Mouse (Mus musculus): Measurements from ENCODE around the gene Abcc2. TPM values are rescaled to one million over a fixed set of nuclear protein-coding genes. Genes with fewer than 3 reads are reported as not detected.

The Abcc2 gene
- total RNA-seq, 2 experiments from 2014 or later, result 0.05 to 0.52 TPM

GRCm38 (mm10) chr19:43887725-43888124 is 105.7 kb downstream of the Abcc2 start:
- no peak for DNase-seq (ENCODE audit: extremely low spot score in 1 of 2, low spot score in 1 of 2)

Other genes starting within 250 kb of the Abcc2 start
- gene Nkx2-3, start 169.9 kb upstream of the Abcc2 start, total RNA-seq (2021), result not detected
- gene Slc25a28, start 107.3 kb upstream of the Abcc2 start, total RNA-seq (2021), result 10 to 100 TPM; 38.4 to 44.5 TPM
- 10 to 100 TPM; 18.3 to 21.5 TPM for gene Entpd7, start 92.5 kb upstream of the Abcc2 start, total RNA-seq (2021)
- 1 to 10 TPM; 6.0 to 7.1 TPM for gene Cutc, start 29.2 kb upstream of the Abcc2 start, total RNA-seq (2021)
- 10 to 100 TPM; 15.5 to 19.5 TPM for gene Cox15, start 29.2 kb upstream of the Abcc2 start, total RNA-seq (2021)
- 1 to 10 TPM; 8.7 to 9.7 TPM for gene Dnmbp, start 158.0 kb downstream of the Abcc2 start, total RNA-seq (2021)
- under 1 TPM in 1 of 2 experiments, not detected in 1; 0.15 TPM for gene Cpn1, start 204.4 kb downstream of the Abcc2 start, total RNA-seq (2021)
- gene Cyp2c23, start 247.0 kb downstream of the Abcc2 start, total RNA-seq (2021), result not detected

All from layer of hippocampus, postnatal 25 days (tissue).